Mouse (Mus musculus) T-cell, adult 66 days (primary cell): Measurements from ENCODE around the gene Grxcr1. TPM values are rescaled to one million over a fixed set of nuclear protein-coding genes. Genes with fewer than 3 reads are reported as not detected.

Source experiments
- total RNA-seq, 2 experiments: library from RNA; stranded (reverse); gene quantifications; 3 replicates in 1 of 2; 4 replicates in 1 of 2; pipeline ENCODE4 v1.2.4; 2023

Grxcr1 gene
- not detected for total RNA-seq

GRCm38 (mm10) chr5:68031744-68032143, at the start of gene Grxcr1:
Gene Grxcr1 (plus strand): TSS chr5:68031835.

Other genes starting within 250 kb of the Grxcr1 start
- 10 to 100 TPM; 87.2 to 88.3 TPM for gene Atp8a1, start 184.4 kb upstream of the Grxcr1 start, total RNA-seq
- not detected for gene Gm5108, start 90.2 kb upstream of the Grxcr1 start, total RNA-seq
- not detected for gene Gm21905, start 85.4 kb upstream of the Grxcr1 start, total RNA-seq